9 mouse cellular contexts compared by ENCODE assay signal in the genomic region with DNA sequence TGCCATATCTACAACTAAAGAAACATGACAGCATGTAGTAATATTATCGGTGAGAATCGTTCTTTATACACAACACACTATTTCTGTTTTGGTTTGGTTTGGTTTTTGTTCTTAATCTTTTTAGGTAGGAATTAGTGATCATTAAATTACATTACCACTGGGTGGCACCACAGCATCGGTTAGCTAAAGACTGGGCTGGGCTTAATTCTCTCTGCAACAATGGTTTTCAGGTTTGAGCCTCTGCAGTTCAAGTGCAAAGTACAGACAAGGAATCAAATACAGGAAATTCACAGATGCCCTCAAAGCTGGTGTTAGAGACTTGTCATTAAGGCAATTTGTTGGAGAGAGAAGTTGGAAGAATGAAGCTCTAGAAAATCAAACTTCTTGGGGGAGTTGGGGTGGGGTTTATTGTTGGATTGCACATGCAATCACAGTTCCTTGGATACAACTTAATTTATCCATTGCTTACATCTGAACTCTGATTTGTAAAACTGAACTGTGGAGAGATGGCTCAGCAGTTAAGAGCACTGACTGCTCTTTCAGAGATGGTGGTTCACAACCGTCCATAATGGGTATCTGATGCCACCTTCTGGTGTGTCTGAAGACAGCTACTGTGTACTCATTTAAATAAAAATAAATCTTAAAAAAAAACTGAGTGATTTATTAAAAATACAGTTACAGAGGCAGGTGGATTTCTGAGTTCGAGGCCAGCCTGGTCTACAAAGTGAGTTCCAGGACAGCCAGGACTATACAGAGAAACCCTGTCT. TPM values are rescaled to one million over a fixed set of nuclear protein-coding genes. Genes with fewer than 3 reads are reported as not detected.
A peak's percentile ranks its signal among the peaks of the same experiment; 100 is the strongest.
DNase-seq lines count a peak whose midpoint lies in the region; ATAC-seq and TF ChIP-seq lines count a peak whose summit lies in the region.
"Had no signal": no experiment of that assay in that cellular context is flagged by ENCODE, and none has a peak within 500 bp of the region (broad histone marks: within the 10 kb centered on the region; RNA-seq: fewer than 3 reads in every experiment).

No protein-coding gene starts in this region.

- H3K4me3 ChIP-seq in lung, adult 2 months (replicated peaks; ENCODE audit: extremely low read depth, low read depth, low read length), result no peak overlapping the region
- H3K4me3 ChIP-seq in neural tube, embryonic 14.5 days (ENCODE audit: low read depth, low read length), result no peak overlapping the region

- H3K27me3 ChIP-seq in neural tube, embryonic 14.5 days (ENCODE audit: control insufficient read depth, insufficient read depth, low read length), result no peaks in the 10 kb centered on the region

- no peaks in the 10 kb centered on the region for H3K9me3 ChIP-seq in neural tube, embryonic 14.5 days (ENCODE audit: control insufficient read depth, low read length)

- no peak overlapping the region for H3K9ac ChIP-seq in neural tube, embryonic 14.5 days (replicated peaks; ENCODE audit: low read depth, low read length)

- H3K4me1 ChIP-seq in lung, adult 2 months (ENCODE audit: control insufficient read depth, insufficient read depth, low read length), result peaks cover 4% of the 10 kb centered on the region; the same call in 1 of the 2 replicates
- no peaks in the 10 kb centered on the region for H3K4me1 ChIP-seq in neural tube, embryonic 14.5 days (ENCODE audit: control insufficient read depth, insufficient read depth, low read length)

- peak; percentile 49 for DNase-seq in testis, postnatal 10 days (ENCODE audit: low spot score)
- no peak for DNase-seq in testis, postnatal 14 days (ENCODE audit: low spot score)
- peak; percentile 25 for DNase-seq in adrenal gland, postnatal 25 days
- peak; percentile 91 for DNase-seq in induced T-regulatory cell, adult 2 months (ENCODE audit: low read depth)
- DNase-seq in lung, adult 2 months, result no peak
- no peak for DNase-seq in ovary, adult 18-20 months (ENCODE audit: low spot score)

- 27% methylated on average over 5 of the region's 5 CpGs for WGBS in lung, adult 2 months
- WGBS in neural tube, embryonic 14.5 days, result 24% methylated on average over 5 of the region's 5 CpGs

- TF ChIP-seq POLR2A in lung, adult 2 months (IDR thresholded peaks at IDR 0.05; ENCODE audit: borderline replicate concordance, extremely low read depth, low read depth, low read length), result no peak

- no peak overlapping the region for H3K4me2 ChIP-seq in neural tube, embryonic 14.5 days (ENCODE audit: low read depth, low read length)

- H3K27ac ChIP-seq in neural tube, embryonic 14.5 days (ENCODE audit: low read depth, low read length), result no peak overlapping the region

- peak; percentile 58 for TF ChIP-seq CTCF in lung, adult 2 months (IDR thresholded peaks at IDR 0.05; ENCODE audit: insufficient read depth, low read length)

- ATAC-seq in erythroblast, adult 5-6 weeks (replicated peaks; ENCODE audit: low FRiP score, poor library complexity, severe bottlenecking), result peak; percentile 73
- peak; percentile 78; the same call in 1 of the 2 replicates for ATAC-seq in neural tube, embryonic 14.5 days (ENCODE audit: low read depth)

- H3K36me3 ChIP-seq in neural tube, embryonic 14.5 days (ENCODE audit: control insufficient read depth, insufficient read depth, low read length), result no peaks in the 10 kb centered on the region

RNA-seq across cellular contexts. Expression of a gene that starts 2.5 kb away (rescaled TPM):
- total RNA-seq in adrenal gland, postnatal 25 days (2021), result not detected in 2 replicates
- not detected in 2 replicates for total RNA-seq in erythroblast, adult 5-6 weeks (2015; ENCODE audit: low replicate concordance)
- not detected in 2 replicates for total RNA-seq in erythroblast, adult 5-6 weeks (2017; ENCODE audit: low replicate concordance)
- not detected in 2 replicates for polyA plus RNA-seq in lung, adult 2 months (2012; rRNA removed)
- not detected in 2 replicates for polyA plus RNA-seq in neural tube, embryonic 14.5 days (2014; fragmentation: Nextera tagmentation; extraction: Ambion mirVana)
- polyA plus RNA-seq: gonadal fat pad, adult 2 months had no signal

RNA-seq across cellular contexts. Expression of a gene that starts 7.2 kb away (rescaled TPM):
- total RNA-seq in adrenal gland, postnatal 25 days (2021), result 15.8 and 24.3 TPM in 2 replicates
- 37.7 and 39.5 TPM in 2 replicates for total RNA-seq in erythroblast, adult 5-6 weeks (2015; ENCODE audit: low replicate concordance)
- total RNA-seq in erythroblast, adult 5-6 weeks (2017; ENCODE audit: low replicate concordance), result 35.9 and 48.9 TPM in 2 replicates
- 11.8 and 16.3 TPM in 2 replicates for polyA plus RNA-seq in lung, adult 2 months (2012; rRNA removed)
- polyA plus RNA-seq in neural tube, embryonic 14.5 days (2014; fragmentation: Nextera tagmentation; extraction: Ambion mirVana), result 6.2 and 6.7 TPM in 2 replicates

RNA-seq across cellular contexts. Expression of a gene that starts 31.0 kb away (rescaled TPM):
- 14.0 and 15.7 TPM in 2 replicates for total RNA-seq in adrenal gland, postnatal 25 days (2021)
- not detected in 2 replicates for total RNA-seq in erythroblast, adult 5-6 weeks (2015; ENCODE audit: low replicate concordance)
- 0.42 and 0.68 TPM in 2 replicates for total RNA-seq in erythroblast, adult 5-6 weeks (2017; ENCODE audit: low replicate concordance)
- polyA plus RNA-seq in lung, adult 2 months (2012; rRNA removed), result 4.8 and 10.8 TPM in 2 replicates
- 23.3 and 32.3 TPM in 2 replicates for polyA plus RNA-seq in neural tube, embryonic 14.5 days (2014; fragmentation: Nextera tagmentation; extraction: Ambion mirVana)

RNA-seq across cellular contexts. Expression of a gene that starts 56.0 kb away (rescaled TPM):
- 28.5 and 31.1 TPM in 2 replicates for total RNA-seq in adrenal gland, postnatal 25 days (2021)
- 19.4 and 26.5 TPM in 2 replicates for total RNA-seq in erythroblast, adult 5-6 weeks (2015; ENCODE audit: low replicate concordance)
- total RNA-seq in erythroblast, adult 5-6 weeks (2017; ENCODE audit: low replicate concordance), result 11.9 and 14.4 TPM in 2 replicates
- 9.9 and 10.7 TPM in 2 replicates for polyA plus RNA-seq in lung, adult 2 months (2012; rRNA removed)
- polyA plus RNA-seq in neural tube, embryonic 14.5 days (2014; fragmentation: Nextera tagmentation; extraction: Ambion mirVana), result 111 and 125 TPM in 2 replicates

Comparison
In these comparisons a context has a peak if more than half of its experiments do, and no peak if none do; other contexts are left out.
1. DNase-seq: peak in testis, postnatal 10 days (single experiment), adrenal gland, postnatal 25 days (single experiment) and induced T-regulatory cell, adult 2 months (single experiment); none in testis, postnatal 14 days (single experiment), lung, adult 2 months (single experiment) and ovary, adult 18-20 months (single experiment).